Mouse (Mus musculus): ENCODE measurements around the gene Riox2. TPM values are rescaled to one million over a fixed set of nuclear protein-coding genes. Genes with fewer than 3 reads are reported as not detected.
A peak's percentile ranks its signal among the peaks of the same experiment; 100 is the strongest.
"Not testable (repeated sequence)": the region's sequence is repeated elsewhere in the genome, so short reads cannot be mapped to it uniquely, and the experiment has no call there.

Gene Riox2
- polyA plus RNA-seq (2012; rRNA removed), result 5.8 and 7.8 TPM in 2 replicates

- DNase-seq (ENCODE audit: low read depth), result peak; percentile 86
- TF ChIP-seq POLR2A (IDR thresholded peaks at IDR 0.05; ENCODE audit: borderline replicate concordance, extremely low read depth, insufficient read depth, insufficient read length, poor library complexity, severe bottlenecking), result 0 out of 2 replicates have a peak, but pooled peaks have one; percentile 10
- TF ChIP-seq CTCF (IDR thresholded peaks at IDR 0.05; ENCODE audit: borderline replicate concordance, extremely low read depth, insufficient read depth, insufficient read length), result peak; percentile 33; the same call in 1 of the 2 replicates
Measured at GRCm38 (mm10) chr16:59471637-59472278, at the start of gene Riox2. TSS of gene Riox2 (plus strand) at chr16:59471775.

- no peak for DNase-seq (ENCODE audit: low read depth)
- no peak for TF ChIP-seq CTCF (IDR thresholded peaks at IDR 0.05; ENCODE audit: borderline replicate concordance, extremely low read depth, insufficient read depth, insufficient read length)
- TF ChIP-seq POLR2A (IDR thresholded peaks at IDR 0.05; ENCODE audit: borderline replicate concordance, extremely low read depth, insufficient read depth, insufficient read length, poor library complexity, severe bottlenecking), result no peak
Measured at GRCm38 (mm10) chr16:59427960-59428359, 43.6 kb upstream of the Riox2 start.

- DNase-seq (ENCODE audit: low read depth), result no peak
- no peak for TF ChIP-seq POLR2A (IDR thresholded peaks at IDR 0.05; ENCODE audit: borderline replicate concordance, extremely low read depth, insufficient read depth, insufficient read length, poor library complexity, severe bottlenecking)
- no peak for TF ChIP-seq CTCF (IDR thresholded peaks at IDR 0.05; ENCODE audit: borderline replicate concordance, extremely low read depth, insufficient read depth, insufficient read length)
Measured at GRCm38 (mm10) chr16:59433181-59433580, 38.4 kb upstream of the Riox2 start.

GRCm38 (mm10) chr16:59444880-59445559, 26.6 kb upstream of the Riox2 start:
- no peak for TF ChIP-seq POLR2A (IDR thresholded peaks at IDR 0.05; ENCODE audit: borderline replicate concordance, extremely low read depth, insufficient read depth, insufficient read length, poor library complexity, severe bottlenecking)
- TF ChIP-seq CTCF (IDR thresholded peaks at IDR 0.05; ENCODE audit: borderline replicate concordance, extremely low read depth, insufficient read depth, insufficient read length), result no peak
- no peak for DNase-seq (ENCODE audit: low read depth)

GRCm38 (mm10) chr16:59448181-59448580, 23.4 kb upstream of the Riox2 start:
- TF ChIP-seq POLR2A (IDR thresholded peaks at IDR 0.05; ENCODE audit: borderline replicate concordance, extremely low read depth, insufficient read depth, insufficient read length, poor library complexity, severe bottlenecking), result no peak
- TF ChIP-seq CTCF (IDR thresholded peaks at IDR 0.05; ENCODE audit: borderline replicate concordance, extremely low read depth, insufficient read depth, insufficient read length), result no peak
- no peak for DNase-seq (ENCODE audit: low read depth)

- no peak for DNase-seq (ENCODE audit: low read depth)
- TF ChIP-seq CTCF (IDR thresholded peaks at IDR 0.05; ENCODE audit: borderline replicate concordance, extremely low read depth, insufficient read depth, insufficient read length) (no peak), POLR2A (IDR thresholded peaks at IDR 0.05; ENCODE audit: borderline replicate concordance, extremely low read depth, insufficient read depth, insufficient read length, poor library complexity, severe bottlenecking) (no peak)
Measured at GRCm38 (mm10) chr16:59449092-59449491, 22.5 kb upstream of the Riox2 start.

GRCm38 (mm10) chr16:59451813-59452212, 19.8 kb upstream of the Riox2 start:
- no peak for TF ChIP-seq CTCF (IDR thresholded peaks at IDR 0.05; ENCODE audit: borderline replicate concordance, extremely low read depth, insufficient read depth, insufficient read length)
- no peak for TF ChIP-seq POLR2A (IDR thresholded peaks at IDR 0.05; ENCODE audit: borderline replicate concordance, extremely low read depth, insufficient read depth, insufficient read length, poor library complexity, severe bottlenecking)
- no peak for DNase-seq (ENCODE audit: low read depth)

- DNase-seq (ENCODE audit: low read depth), result not testable (repeated sequence)
Measured at GRCm38 (mm10) chr16:59459259-59459861, 12.2 kb upstream of the Riox2 start.

GRCm38 (mm10) chr16:59463567-59463966, 8.0 kb upstream of the Riox2 start:
- DNase-seq (ENCODE audit: low read depth), result no peak
- TF ChIP-seq POLR2A (IDR thresholded peaks at IDR 0.05; ENCODE audit: borderline replicate concordance, extremely low read depth, insufficient read depth, insufficient read length, poor library complexity, severe bottlenecking), result no peak
- TF ChIP-seq CTCF (IDR thresholded peaks at IDR 0.05; ENCODE audit: borderline replicate concordance, extremely low read depth, insufficient read depth, insufficient read length), result no peak

GRCm38 (mm10) chr16:59463973-59464372, 7.6 kb upstream of the Riox2 start:
- DNase-seq (ENCODE audit: low read depth), result no peak

GRCm38 (mm10) chr16:59469846-59470245, 1.7 kb upstream of the Riox2 start:
- DNase-seq (ENCODE audit: low read depth), result no peak
- TF ChIP-seq CTCF (IDR thresholded peaks at IDR 0.05; ENCODE audit: borderline replicate concordance, extremely low read depth, insufficient read depth, insufficient read length) (no peak), POLR2A (IDR thresholded peaks at IDR 0.05; ENCODE audit: borderline replicate concordance, extremely low read depth, insufficient read depth, insufficient read length, poor library complexity, severe bottlenecking) (no peak)

More at GRCm38 (mm10) chr16:59463973-59464372, 7.6 kb upstream of the Riox2 start:
- TF ChIP-seq POLR2A (IDR thresholded peaks at IDR 0.05; ENCODE audit: borderline replicate concordance, extremely low read depth, insufficient read depth, insufficient read length, poor library complexity, severe bottlenecking) (no peak), CTCF (IDR thresholded peaks at IDR 0.05; ENCODE audit: borderline replicate concordance, extremely low read depth, insufficient read depth, insufficient read length) (no peak)

All from brain, embryonic 14.5 days (tissue).